Mouse (Mus musculus): ENCODE measurements around the gene Nab2.

The Nab2 gene

GRCm38 (mm10) chr10:127642772-127643552, 25.4 kb downstream of the Nab2 start, which contains the start of gene Stat6:
TSS of gene Stat6 (plus strand) at chr10:127642986.
- peak; percentile 41 for DNase-seq

- peak; percentile 89 for DNase-seq
These were observed 26.3 kb downstream of the Nab2 start for GRCm38 (mm10) chr10:127641861-127642771.

GRCm38 (mm10) chr10:127640421-127640820, 27.9 kb downstream of the Nab2 start:
- DNase-seq, result no peak

- no peak for DNase-seq
These were observed 35.6 kb downstream of the Nab2 start for GRCm38 (mm10) chr10:127632668-127633271.

GRCm38 (mm10) chr10:127631261-127632214, 36.8 kb downstream of the Nab2 start:
- no peak for DNase-seq

GRCm38 (mm10) chr10:127626433-127626832, 41.9 kb downstream of the Nab2 start:
- no peak for DNase-seq

- no peak for DNase-seq
These were observed 44.7 kb downstream of the Nab2 start for GRCm38 (mm10) chr10:127623439-127624216.

GRCm38 (mm10) chr10:127622661-127623060, 45.7 kb downstream of the Nab2 start:
- no peak for DNase-seq

GRCm38 (mm10) chr10:127622057-127622392, 46.3 kb downstream of the Nab2 start:
- peak; percentile 69 for DNase-seq

- peak; percentile 90 for DNase-seq
These were observed 46.9 kb downstream of the Nab2 start for GRCm38 (mm10) chr10:127621191-127622056.

GRCm38 (mm10) chr10:127620406-127621190, 47.8 kb downstream of the Nab2 start, which contains the start of gene Lrp1:
TSS of gene Lrp1 (minus strand) at chr10:127621148.
- DNase-seq, result no peak

GRCm38 (mm10) chr10:127619941-127620405, 48.4 kb downstream of the Nab2 start:
- no peak for DNase-seq

GRCm38 (mm10) chr10:127619119-127619721, 49.1 kb downstream of the Nab2 start:
- DNase-seq, result no peak

GRCm38 (mm10) chr10:127618173-127618572, 50.2 kb downstream of the Nab2 start:
- DNase-seq, result peak; percentile 47

GRCm38 (mm10) chr10:127617294-127617693, 51.1 kb downstream of the Nab2 start:
- DNase-seq, result no peak

GRCm38 (mm10) chr10:127616261-127616679, 52.1 kb downstream of the Nab2 start:
- no peak for DNase-seq

GRCm38 (mm10) chr10:127615591-127615990, 52.8 kb downstream of the Nab2 start:
- DNase-seq, result no peak

GRCm38 (mm10) chr10:127615034-127615374, 53.4 kb downstream of the Nab2 start:
- no peak for DNase-seq
